Mouse (Mus musculus) CD4-positive naive resting alpha-beta T cell, adult 76 days (primary cell): ENCODE results near the gene Olfr738. TPM values are rescaled to one million over a fixed set of nuclear protein-coding genes. Genes with fewer than 3 reads are reported as not detected.

Experiments used
- total RNA-seq: library from RNA; stranded (reverse); gene quantifications from one replicate; pipeline ENCODE4 v1.2.4, GENCODE M21; 2023

Olfr738 gene
- total RNA-seq: not detected

GRCm38 (mm10) chr14:50407268-50407667, at the start of gene Olfr738:
Gene Olfr738, plus strand, starts transcription at chr14:50407568.

GRCm38 (mm10) chr14:50357593-50357992, 49.8 kb upstream of the Olfr738 start, which contains the start of gene Tlr11:
Gene Tlr11, plus strand, starts transcription at chr14:50357914.

GRCm38 (mm10) chr14:50380863-50381262, 26.5 kb upstream of the Olfr738 start, which contains the start of gene Olfr736:
Gene Olfr736, plus strand, starts transcription at chr14:50381163.

GRCm38 (mm10) chr14:50418326-50418725, 11.0 kb downstream of the Olfr738 start, which contains the start of gene Olfr739:
Gene Olfr739, plus strand, starts transcription at chr14:50418626.

GRCm38 (mm10) chr14:50445245-50445644, 37.9 kb downstream of the Olfr738 start, which contains the start of gene Olfr740:
Gene Olfr740, plus strand, starts transcription at chr14:50445545.

Other genes starting within 250 kb of the Olfr738 start
- gene Olfr730, start 219.4 kb upstream of the Olfr738 start, total RNA-seq: not detected
- not detected for gene Olfr731, start 165.7 kb upstream of the Olfr738 start, total RNA-seq
- not detected for gene Olfr732, start 123.4 kb upstream of the Olfr738 start, total RNA-seq
- gene Olfr733, start 106.0 kb upstream of the Olfr738 start, total RNA-seq: not detected
- gene Olfr734, start 80.8 kb upstream of the Olfr738 start, total RNA-seq: not detected
- not detected for gene Olfr735, start 58.7 kb upstream of the Olfr738 start, total RNA-seq
- 0.23 TPM for gene Tlr11, start 49.7 kb upstream of the Olfr738 start, total RNA-seq
- not detected for gene Olfr736, start 26.4 kb upstream of the Olfr738 start, total RNA-seq
- gene Olfr739, start 11.1 kb downstream of the Olfr738 start, total RNA-seq: not detected
- gene Olfr740, start 38.0 kb downstream of the Olfr738 start, total RNA-seq: not detected
- not detected for gene Olfr741, start 65.2 kb downstream of the Olfr738 start, total RNA-seq
- not detected for gene Olfr742, start 96.0 kb downstream of the Olfr738 start, total RNA-seq
- gene Olfr743, start 114.3 kb downstream of the Olfr738 start, total RNA-seq: not detected
- not detected for gene Olfr744, start 207.3 kb downstream of the Olfr738 start, total RNA-seq
- gene Olfr745, start 231.8 kb downstream of the Olfr738 start, total RNA-seq: not detected
- gene Olfr746, start 239.5 kb downstream of the Olfr738 start, total RNA-seq: not detected